Mouse (Mus musculus): Measurements from ENCODE around the gene Zfhx3. TPM values are rescaled to one million over a fixed set of nuclear protein-coding genes. Genes with fewer than 3 reads are reported as not detected.

Gene Zfhx3
- polyA plus RNA-seq, 1 experiment, result 6.6 TPM

GRCm38 (mm10) chr8:108908540-108908939, 966.1 kb downstream of the Zfhx3 start:
- 87% methylated on average over 16 of the region's 16 CpGs for WGBS
- Histone ChIP-seq H3K4me1 (ENCODE audit: control insufficient read depth, insufficient read depth, low read length) (no peaks in the 10 kb centered on the region), H3K27ac (ENCODE audit: control insufficient read depth, insufficient read depth, low read depth, low read length, poor library complexity) (no peak overlapping the region), H3K4me3 (replicated peaks; ENCODE audit: control insufficient read depth, low read depth, low read length) (no peak overlapping the region)
- TF ChIP-seq POLR2A (IDR thresholded peaks at IDR 0.05; ENCODE audit: borderline replicate concordance, control insufficient read depth, low read depth, low read length) (no peak), CTCF (IDR thresholded peaks at IDR 0.05; ENCODE audit: control insufficient read depth, insufficient read depth, low read length) (no peak)

- H3K4me1 ChIP-seq (ENCODE audit: control insufficient read depth, insufficient read depth, low read length), result no peaks in the 10 kb centered on the region
- TF ChIP-seq POLR2A (IDR thresholded peaks at IDR 0.05; ENCODE audit: borderline replicate concordance, control insufficient read depth, low read depth, low read length) (no peak), CTCF (IDR thresholded peaks at IDR 0.05; ENCODE audit: control insufficient read depth, insufficient read depth, low read length) (no peak)
- no peak overlapping the region for H3K27ac ChIP-seq (ENCODE audit: control insufficient read depth, insufficient read depth, low read depth, low read length, poor library complexity)
- WGBS, result 75% methylated on average over 9 of the region's 9 CpGs
- no peak overlapping the region for H3K4me3 ChIP-seq (replicated peaks; ENCODE audit: control insufficient read depth, low read depth, low read length)
These were observed 966.6 kb downstream of the Zfhx3 start for GRCm38 (mm10) chr8:108909035-108909434.

GRCm38 (mm10) chr8:108909455-108909854, 967.0 kb downstream of the Zfhx3 start:
- Histone ChIP-seq H3K4me3 (replicated peaks; ENCODE audit: control insufficient read depth, low read depth, low read length) (no peak overlapping the region), H3K27ac (ENCODE audit: control insufficient read depth, insufficient read depth, low read depth, low read length, poor library complexity) (no peak overlapping the region), H3K4me1 (ENCODE audit: control insufficient read depth, insufficient read depth, low read length) (no peaks in the 10 kb centered on the region)
- 55% methylated on average over 2 of the region's 2 CpGs for WGBS
- TF ChIP-seq CTCF (IDR thresholded peaks at IDR 0.05; ENCODE audit: control insufficient read depth, insufficient read depth, low read length) (no peak), POLR2A (IDR thresholded peaks at IDR 0.05; ENCODE audit: borderline replicate concordance, control insufficient read depth, low read depth, low read length) (no peak)

- WGBS, result 64% methylated on average over 12 of the region's 12 CpGs
- TF ChIP-seq CTCF (IDR thresholded peaks at IDR 0.05; ENCODE audit: control insufficient read depth, insufficient read depth, low read length) (no peak), POLR2A (IDR thresholded peaks at IDR 0.05; ENCODE audit: borderline replicate concordance, control insufficient read depth, low read depth, low read length) (no peak)
These were observed 968.4 kb downstream of the Zfhx3 start for GRCm38 (mm10) chr8:108910843-108911242.

GRCm38 (mm10) chr8:108911511-108911910, 969.1 kb downstream of the Zfhx3 start:
- Histone ChIP-seq H3K27ac (ENCODE audit: control insufficient read depth, insufficient read depth, low read depth, low read length, poor library complexity) (no peak overlapping the region), H3K4me3 (replicated peaks; ENCODE audit: control insufficient read depth, low read depth, low read length) (no peak overlapping the region), H3K4me1 (ENCODE audit: control insufficient read depth, insufficient read depth, low read length) (no peaks in the 10 kb centered on the region)
- peak; percentile 98 for TF ChIP-seq CTCF (IDR thresholded peaks at IDR 0.05; ENCODE audit: control insufficient read depth, insufficient read depth, low read length)
- no peak for TF ChIP-seq POLR2A (IDR thresholded peaks at IDR 0.05; ENCODE audit: borderline replicate concordance, control insufficient read depth, low read depth, low read length)
- WGBS, result 7% methylated on average over 6 of the region's 6 CpGs

More at GRCm38 (mm10) chr8:108910843-108911242, 968.4 kb downstream of the Zfhx3 start:
- no peak overlapping the region for H3K4me3 ChIP-seq (replicated peaks; ENCODE audit: control insufficient read depth, low read depth, low read length)
- no peaks in the 10 kb centered on the region for H3K4me1 ChIP-seq (ENCODE audit: control insufficient read depth, insufficient read depth, low read length)
- H3K27ac ChIP-seq (ENCODE audit: control insufficient read depth, insufficient read depth, low read depth, low read length, poor library complexity), result no peak overlapping the region

GRCm38 (mm10) chr8:108912998-108913397, 970.6 kb downstream of the Zfhx3 start:
- 90% methylated on average over 7 of the region's 7 CpGs for WGBS
- Histone ChIP-seq H3K27ac (ENCODE audit: control insufficient read depth, insufficient read depth, low read depth, low read length, poor library complexity) (no peak overlapping the region), H3K4me1 (ENCODE audit: control insufficient read depth, insufficient read depth, low read length) (no peaks in the 10 kb centered on the region), H3K4me3 (replicated peaks; ENCODE audit: control insufficient read depth, low read depth, low read length) (no peak overlapping the region)
- TF ChIP-seq POLR2A (IDR thresholded peaks at IDR 0.05; ENCODE audit: borderline replicate concordance, control insufficient read depth, low read depth, low read length) (no peak), CTCF (IDR thresholded peaks at IDR 0.05; ENCODE audit: control insufficient read depth, insufficient read depth, low read length) (no peak)

GRCm38 (mm10) chr8:108915425-108915824, 973.0 kb downstream of the Zfhx3 start:
- Histone ChIP-seq H3K4me3 (replicated peaks; ENCODE audit: control insufficient read depth, low read depth, low read length) (no peak overlapping the region), H3K27ac (ENCODE audit: control insufficient read depth, insufficient read depth, low read depth, low read length, poor library complexity) (no peak overlapping the region), H3K4me1 (ENCODE audit: control insufficient read depth, insufficient read depth, low read length) (no peaks in the 10 kb centered on the region)
- TF ChIP-seq POLR2A (IDR thresholded peaks at IDR 0.05; ENCODE audit: borderline replicate concordance, control insufficient read depth, low read depth, low read length) (no peak), CTCF (IDR thresholded peaks at IDR 0.05; ENCODE audit: control insufficient read depth, insufficient read depth, low read length) (no peak)
- WGBS, result 29% methylated on average over 6 of the region's 6 CpGs

GRCm38 (mm10) chr8:108915876-108916275, 973.4 kb downstream of the Zfhx3 start:
- Histone ChIP-seq H3K27ac (ENCODE audit: control insufficient read depth, insufficient read depth, low read depth, low read length, poor library complexity) (no peak overlapping the region), H3K4me3 (replicated peaks; ENCODE audit: control insufficient read depth, low read depth, low read length) (no peak overlapping the region), H3K4me1 (ENCODE audit: control insufficient read depth, insufficient read depth, low read length) (no peaks in the 10 kb centered on the region)
- no peak for TF ChIP-seq CTCF (IDR thresholded peaks at IDR 0.05; ENCODE audit: control insufficient read depth, insufficient read depth, low read length)
- TF ChIP-seq POLR2A (IDR thresholded peaks at IDR 0.05; ENCODE audit: borderline replicate concordance, control insufficient read depth, low read depth, low read length), result no peak
- 88% methylated on average over 6 of the region's 6 CpGs for WGBS

GRCm38 (mm10) chr8:108920151-108920550, 977.7 kb downstream of the Zfhx3 start:
- no peak overlapping the region for H3K4me3 ChIP-seq (replicated peaks; ENCODE audit: control insufficient read depth, low read depth, low read length)
- TF ChIP-seq CTCF (IDR thresholded peaks at IDR 0.05; ENCODE audit: control insufficient read depth, insufficient read depth, low read length) (no peak), POLR2A (IDR thresholded peaks at IDR 0.05; ENCODE audit: borderline replicate concordance, control insufficient read depth, low read depth, low read length) (no peak)
- H3K27ac ChIP-seq (ENCODE audit: control insufficient read depth, insufficient read depth, low read depth, low read length, poor library complexity), result no peak overlapping the region
- WGBS, result 88% methylated on average over 7 of the region's 7 CpGs
- H3K4me1 ChIP-seq (ENCODE audit: control insufficient read depth, insufficient read depth, low read length), result no peaks in the 10 kb centered on the region; the same call in 1 of the 2 replicates
